Comparison of ENCODE assay signal across 8 mouse cellular contexts in the genomic region with DNA sequence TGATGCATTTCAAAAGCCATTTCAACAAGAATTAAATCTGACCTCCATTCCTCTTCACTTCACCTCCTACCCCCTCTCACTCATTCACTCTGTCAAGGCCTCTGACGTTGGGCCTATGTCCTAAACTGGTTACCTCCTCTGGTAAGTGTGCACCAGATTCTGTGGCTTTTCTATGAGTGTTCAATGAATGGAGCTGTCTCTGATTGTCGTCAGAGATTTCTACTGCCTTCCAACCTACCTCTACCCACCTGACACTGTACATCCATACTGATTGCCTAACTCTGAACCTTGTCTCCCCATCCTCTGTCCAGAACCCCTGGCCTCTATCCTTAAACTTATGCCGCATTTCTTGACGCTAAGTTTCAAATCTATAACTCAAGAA. TPM values are rescaled to one million over a fixed set of nuclear protein-coding genes. Genes with fewer than 3 reads are reported as not detected.
A peak's percentile ranks its signal among the peaks of the same experiment; 100 is the strongest.
DNase-seq lines count a peak whose midpoint lies in the region; ATAC-seq and TF ChIP-seq lines count a peak whose summit lies in the region.

No protein-coding gene starts in this region.

- H3K27ac ChIP-seq in forebrain, embryonic 14.5 days (ENCODE audit: low read depth, low read length) = peak overlapping the region; percentile 88
- H3K27ac ChIP-seq in liver, embryonic 14.5 days = peak overlapping the region; percentile 70

- 24% methylated on average over 4 of the region's 4 CpGs for WGBS in forebrain, embryonic 14.5 days
- 20% methylated on average over 4 of the region's 4 CpGs for WGBS in liver, embryonic 14.5 days (ENCODE audit: insufficient replicate concordance)

- peak overlapping the region; percentile 60 for H3K9ac ChIP-seq in forebrain, embryonic 14.5 days (ENCODE audit: low read length)
- H3K9ac ChIP-seq in liver, embryonic 14.5 days (replicated peaks) = peak overlapping the region; percentile 44

- peaks cover 4% of the 10 kb centered on the region; the same call in 1 of the 2 replicates for H3K4me1 ChIP-seq in forebrain, embryonic 14.5 days (ENCODE audit: control insufficient read depth, insufficient read depth, low read length)
- peaks cover 10 to 18% of the 10 kb centered on the region in 2 experiments for H3K4me1 ChIP-seq in liver, embryonic 14.5 days (replicated peaks; ENCODE audit: control insufficient read depth in 2 of 2, insufficient read depth in 2 of 2, low read length in 1 of 2)

- no peak for DNase-seq in cerebellum, adult 8-10 months
- no peak for DNase-seq in forebrain, embryonic 14.5 days (ENCODE audit: low spot score)
- no peak for DNase-seq in liver, embryonic 14.5 days (ENCODE audit: low read depth in 3 of 3, low spot score in 3 of 3)
- no peak for DNase-seq in frontal cortex, adult 2 months (ENCODE audit: extremely low spot score in 1 of 2, low spot score in 1 of 2)
- DNase-seq in cerebellum, postnatal 4 days (ENCODE audit: low spot score in 2 of 2) = no peak
- DNase-seq in gastrocnemius, adult 18-20 months (ENCODE audit: low spot score) = no peak

- H3ac ChIP-seq in C2C12 (ENCODE audit: control insufficient read depth, insufficient read length, low read depth) = peak overlapping the region; percentile 22

- TF ChIP-seq CTCF in C2C12 (IDR thresholded peaks at IDR 0.05; ENCODE audit: control insufficient read depth, insufficient read depth, insufficient read length) = no peak
- TF ChIP-seq CTCF in liver, embryonic 14.5 days (IDR thresholded peaks at IDR 0.05; ENCODE audit: low read depth) = no peak

- 0 out of 2 replicates have a peak, but pooled peaks have one; percentile 7 for ATAC-seq in cerebellum, adult (ENCODE audit: insufficient number of reproducible peaks, low FRiP score, low TSS enrichment)
- no peak; the same call in 1 of the 2 replicates for ATAC-seq in forebrain, embryonic 14.5 days
- no peak for ATAC-seq in liver, embryonic 14.5 days (ENCODE audit: insufficient read depth)

- H3K9me3 ChIP-seq in forebrain, embryonic 14.5 days (replicated peaks; ENCODE audit: control insufficient read depth, low read length) = no peaks in the 10 kb centered on the region
- H3K9me3 ChIP-seq in liver, embryonic 14.5 days (ENCODE audit: control insufficient read depth, low read length) = no peaks in the 10 kb centered on the region

- H3K4me3 ChIP-seq in C2C12 (ENCODE audit: insufficient read depth, poor library complexity, severe bottlenecking) = peak overlapping the region; percentile 38
- peak overlapping the region; percentile 61 for H3K4me3 ChIP-seq in forebrain, embryonic 14.5 days (ENCODE audit: low read depth, low read length)
- peak overlapping the region; percentile 78 to 88 for H3K4me3 ChIP-seq in liver, embryonic 14.5 days (ENCODE audit: insufficient read depth in 1 of 2, low read depth in 2 of 2, low read length in 2 of 2)

- H3K27me3 ChIP-seq in C2C12 (ENCODE audit: control insufficient read depth, insufficient read depth, insufficient read length) = no peaks in the 10 kb centered on the region
- no peaks in the 10 kb centered on the region for H3K27me3 ChIP-seq in forebrain, embryonic 14.5 days (replicated peaks; ENCODE audit: control insufficient read depth, insufficient read depth, low read length)
- no peaks in the 10 kb centered on the region for H3K27me3 ChIP-seq in liver, embryonic 14.5 days (ENCODE audit: control insufficient read depth, insufficient read depth, low read length)

- H3K4me2 ChIP-seq in forebrain, embryonic 14.5 days (ENCODE audit: low read length) = peak overlapping the region; percentile 49
- H3K4me2 ChIP-seq in liver, embryonic 14.5 days (ENCODE audit: low read depth) = peak overlapping the region; percentile 73

- H3K79me2 ChIP-seq in C2C12 (ENCODE audit: control insufficient read depth, insufficient read depth) = no peaks in the 10 kb centered on the region

- H3K36me3 ChIP-seq in C2C12 (ENCODE audit: control insufficient read depth, insufficient read depth) = no peaks in the 10 kb centered on the region
- peaks cover 17% of the 10 kb centered on the region for H3K36me3 ChIP-seq in forebrain, embryonic 14.5 days (ENCODE audit: control insufficient read depth, insufficient read depth, low read length)
- no peaks in the 10 kb centered on the region for H3K36me3 ChIP-seq in liver, embryonic 14.5 days (replicated peaks; ENCODE audit: control insufficient read depth, insufficient read depth, low read depth)

- no peak for TF ChIP-seq EP300 in liver, embryonic 14.5 days (IDR thresholded peaks at IDR 0.05; ENCODE audit: low read depth)

- no peaks in the 10 kb centered on the region for H3K79me3 ChIP-seq in C2C12 (ENCODE audit: low read depth)

TF ChIP-seq in C2C12, 6 proteins besides CTCF, POLR2A, EP300 and RAD21:
- TF ChIP-seq CEBPB (IDR thresholded peaks at IDR 0.05; ENCODE audit: low read depth) = no peak
- no peak for TF ChIP-seq FOSL1 (IDR thresholded peaks at IDR 0.05; ENCODE audit: insufficient read depth, low read length, poor library complexity, severe bottlenecking)
- TF ChIP-seq MYOG (IDR thresholded peaks at IDR 0.05; ENCODE audit: control insufficient read depth, extremely low read depth, insufficient read length) = no peak
- TF ChIP-seq USF1 (IDR thresholded peaks at IDR 0.05; ENCODE audit: low read depth) = no peak
- no peak for TF ChIP-seq MYOD1 (IDR thresholded peaks at IDR 0.05; ENCODE audit: control insufficient read depth, insufficient read length, low read depth)
- TF ChIP-seq MAX (IDR thresholded peaks at IDR 0.05) = no peak

RNA-seq across cellular contexts. Expression of a gene that starts 0.8 kb away (rescaled TPM):
- polyA plus RNA-seq in C2C12 (2012; fragmentation: generic; extraction: Trizol) = 46.6 TPM
- polyA plus RNA-seq in forebrain, embryonic 14.5 days (2014; fragmentation: Nextera tagmentation; extraction: Ambion mirVana) = 69.8 and 75.8 TPM in 2 replicates
- 15.2 and 15.9 TPM in 2 replicates for polyA plus RNA-seq in liver, embryonic 14.5 days (2012; rRNA removed)
- 18.3 and 19.1 TPM in 2 replicates for polyA plus RNA-seq in liver, embryonic 14.5 days (2014; fragmentation: Nextera tagmentation; extraction: Ambion mirVana)
- 124 and 128 TPM in 2 replicates for polyA plus RNA-seq in frontal cortex, adult 2 months (2012; rRNA removed)
- total RNA-seq in gastrocnemius, adult 18-20 months (2021) = 1 to 10 TPM; 6.0 to 6.1 TPM

RNA-seq across cellular contexts. Expression of a gene that starts 3.0 kb away (rescaled TPM):
- 0.06 TPM for polyA plus RNA-seq in C2C12 (2012; fragmentation: generic; extraction: Trizol)
- polyA plus RNA-seq in forebrain, embryonic 14.5 days (2014; fragmentation: Nextera tagmentation; extraction: Ambion mirVana) = not detected in 2 replicates
- 0.04 TPM in 2 replicates for polyA plus RNA-seq in liver, embryonic 14.5 days (2012; rRNA removed)
- 0.28 TPM in 1 of 2 replicates, not detected in the other for polyA plus RNA-seq in liver, embryonic 14.5 days (2014; fragmentation: Nextera tagmentation; extraction: Ambion mirVana)
- polyA plus RNA-seq in frontal cortex, adult 2 months (2012; rRNA removed) = 0.18 and 0.29 TPM in 2 replicates
- total RNA-seq in gastrocnemius, adult 18-20 months (2021) = under 1 TPM in 1 of 2 experiments, not detected in 1; 0.21 TPM

RNA-seq across cellular contexts. Expression of a gene that starts 3.0 kb away (rescaled TPM):
- polyA plus RNA-seq in C2C12 (2012; fragmentation: generic; extraction: Trizol) = 0.26 TPM
- polyA plus RNA-seq in forebrain, embryonic 14.5 days (2014; fragmentation: Nextera tagmentation; extraction: Ambion mirVana) = 11.9 and 15.6 TPM in 2 replicates
- polyA plus RNA-seq in liver, embryonic 14.5 days (2012; rRNA removed) = 0.55 and 0.67 TPM in 2 replicates
- polyA plus RNA-seq in liver, embryonic 14.5 days (2014; fragmentation: Nextera tagmentation; extraction: Ambion mirVana) = 0.52 TPM in 1 of 2 replicates, not detected in the other
- polyA plus RNA-seq in frontal cortex, adult 2 months (2012; rRNA removed) = 4.4 TPM in 2 replicates
- total RNA-seq in gastrocnemius, adult 18-20 months (2021) = not detected

RNA-seq across cellular contexts. Expression of a gene that starts 11.3 kb away (rescaled TPM):
- polyA plus RNA-seq in C2C12 (2012; fragmentation: generic; extraction: Trizol) = 68.8 TPM
- 42.2 and 54.2 TPM in 2 replicates for polyA plus RNA-seq in forebrain, embryonic 14.5 days (2014; fragmentation: Nextera tagmentation; extraction: Ambion mirVana)
- 22.2 and 23.3 TPM in 2 replicates for polyA plus RNA-seq in liver, embryonic 14.5 days (2012; rRNA removed)
- 11.7 and 13.8 TPM in 2 replicates for polyA plus RNA-seq in liver, embryonic 14.5 days (2014; fragmentation: Nextera tagmentation; extraction: Ambion mirVana)
- polyA plus RNA-seq in frontal cortex, adult 2 months (2012; rRNA removed) = 96.1 and 102 TPM in 2 replicates
- total RNA-seq in gastrocnemius, adult 18-20 months (2021) = 100 to 1,000 TPM; 107 to 108 TPM

RNA-seq across cellular contexts. Expression of a gene that starts 17.6 kb away (rescaled TPM):
- 3.2 TPM for polyA plus RNA-seq in C2C12 (2012; fragmentation: generic; extraction: Trizol)
- polyA plus RNA-seq in forebrain, embryonic 14.5 days (2014; fragmentation: Nextera tagmentation; extraction: Ambion mirVana) = 2.8 and 3.2 TPM in 2 replicates
- polyA plus RNA-seq in liver, embryonic 14.5 days (2012; rRNA removed) = 1.9 and 2.4 TPM in 2 replicates
- 0.56 and 0.59 TPM in 2 replicates for polyA plus RNA-seq in liver, embryonic 14.5 days (2014; fragmentation: Nextera tagmentation; extraction: Ambion mirVana)
- polyA plus RNA-seq in frontal cortex, adult 2 months (2012; rRNA removed) = 17.5 and 17.7 TPM in 2 replicates
- 10 to 100 TPM; 14.3 to 14.6 TPM for total RNA-seq in gastrocnemius, adult 18-20 months (2021)
